Mouse (Mus musculus): ENCODE measurements around the gene Cd300c. TPM values are rescaled to one million over a fixed set of nuclear protein-coding genes. Genes with fewer than 3 reads are reported as not detected.

Gene Cd300c
- polyA plus RNA-seq, 1 experiment from 2014 or later: not detected

Other genes starting within 250 kb of the Cd300c start
- gene Dnaic2, start 241.7 kb downstream of the Cd300c start, polyA plus RNA-seq (2015; fragmentation: Nextera tagmentation; extraction: Ambion mirVana): 8.0 and 13.2 TPM in 2 replicates
- 1.7 and 3.2 TPM in 2 replicates for gene Kif19a, start 203.8 kb downstream of the Cd300c start, polyA plus RNA-seq (2015; fragmentation: Nextera tagmentation; extraction: Ambion mirVana)
- gene Btbd17, start 173.2 kb downstream of the Cd300c start, polyA plus RNA-seq (2015; fragmentation: Nextera tagmentation; extraction: Ambion mirVana): 3.6 and 4.2 TPM in 2 replicates
- not detected in 2 replicates for gene Gpr142, start 170.2 kb downstream of the Cd300c start, polyA plus RNA-seq (2015; fragmentation: Nextera tagmentation; extraction: Ambion mirVana)
- 40.4 and 45.4 TPM in 2 replicates for gene Gprc5c, start 118.0 kb downstream of the Cd300c start, polyA plus RNA-seq (2015; fragmentation: Nextera tagmentation; extraction: Ambion mirVana)
- gene Cd300a, start 79.1 kb downstream of the Cd300c start, polyA plus RNA-seq (2015; fragmentation: Nextera tagmentation; extraction: Ambion mirVana): 1.6 and 1.8 TPM in 2 replicates
- 0.49 and 0.61 TPM in 2 replicates for gene Cd300lb, start 34.8 kb downstream of the Cd300c start, polyA plus RNA-seq (2015; fragmentation: Nextera tagmentation; extraction: Ambion mirVana)
- gene Cd300ld, start 20.8 kb upstream of the Cd300c start, polyA plus RNA-seq (2015; fragmentation: Nextera tagmentation; extraction: Ambion mirVana): 0.28 and 0.34 TPM in 2 replicates
- gene Cd300c2, start 32.7 kb upstream of the Cd300c start, polyA plus RNA-seq (2015; fragmentation: Nextera tagmentation; extraction: Ambion mirVana): 3.8 and 5.6 TPM in 2 replicates
- not detected in 2 replicates for gene Cd300ld2, start 47.0 kb upstream of the Cd300c start, polyA plus RNA-seq (2015; fragmentation: Nextera tagmentation; extraction: Ambion mirVana)
- not detected in 2 replicates for gene Cd300ld4, start 57.9 kb upstream of the Cd300c start, polyA plus RNA-seq (2015; fragmentation: Nextera tagmentation; extraction: Ambion mirVana)
- not detected in 2 replicates for gene Cd300ld5, start 68.6 kb upstream of the Cd300c start, polyA plus RNA-seq (2015; fragmentation: Nextera tagmentation; extraction: Ambion mirVana)
- gene Cd300ld3, start 79.3 kb upstream of the Cd300c start, polyA plus RNA-seq (2015; fragmentation: Nextera tagmentation; extraction: Ambion mirVana): not detected in 2 replicates
- 0.12 and 0.16 TPM in 2 replicates for gene Cd300e, start 93.0 kb upstream of the Cd300c start, polyA plus RNA-seq (2015; fragmentation: Nextera tagmentation; extraction: Ambion mirVana)
- 1.6 and 2.0 TPM in 2 replicates for gene Rab37, start 122.3 kb upstream of the Cd300c start, polyA plus RNA-seq (2015; fragmentation: Nextera tagmentation; extraction: Ambion mirVana)
- 0.96 and 1.0 TPM in 2 replicates for gene Cd300lf, start 164.8 kb upstream of the Cd300c start, polyA plus RNA-seq (2015; fragmentation: Nextera tagmentation; extraction: Ambion mirVana)
- gene Slc9a3r1, start 194.2 kb upstream of the Cd300c start, polyA plus RNA-seq (2015; fragmentation: Nextera tagmentation; extraction: Ambion mirVana): 45.2 and 51.8 TPM in 2 replicates
- gene Tmem104, start 218.3 kb upstream of the Cd300c start, polyA plus RNA-seq (2015; fragmentation: Nextera tagmentation; extraction: Ambion mirVana): 12.6 and 13.9 TPM in 2 replicates
- gene Nat9, start 218.7 kb upstream of the Cd300c start, polyA plus RNA-seq (2015; fragmentation: Nextera tagmentation; extraction: Ambion mirVana): 30.9 and 41.6 TPM in 2 replicates